Mouse (Mus musculus): ENCODE measurements around the gene Wnt9a. TPM values are rescaled to one million over a fixed set of nuclear protein-coding genes. Genes with fewer than 3 reads are reported as not detected.

Gene Wnt9a
- not detected for polyA plus RNA-seq (2017; shearing (Covaris generic))

DNA sequence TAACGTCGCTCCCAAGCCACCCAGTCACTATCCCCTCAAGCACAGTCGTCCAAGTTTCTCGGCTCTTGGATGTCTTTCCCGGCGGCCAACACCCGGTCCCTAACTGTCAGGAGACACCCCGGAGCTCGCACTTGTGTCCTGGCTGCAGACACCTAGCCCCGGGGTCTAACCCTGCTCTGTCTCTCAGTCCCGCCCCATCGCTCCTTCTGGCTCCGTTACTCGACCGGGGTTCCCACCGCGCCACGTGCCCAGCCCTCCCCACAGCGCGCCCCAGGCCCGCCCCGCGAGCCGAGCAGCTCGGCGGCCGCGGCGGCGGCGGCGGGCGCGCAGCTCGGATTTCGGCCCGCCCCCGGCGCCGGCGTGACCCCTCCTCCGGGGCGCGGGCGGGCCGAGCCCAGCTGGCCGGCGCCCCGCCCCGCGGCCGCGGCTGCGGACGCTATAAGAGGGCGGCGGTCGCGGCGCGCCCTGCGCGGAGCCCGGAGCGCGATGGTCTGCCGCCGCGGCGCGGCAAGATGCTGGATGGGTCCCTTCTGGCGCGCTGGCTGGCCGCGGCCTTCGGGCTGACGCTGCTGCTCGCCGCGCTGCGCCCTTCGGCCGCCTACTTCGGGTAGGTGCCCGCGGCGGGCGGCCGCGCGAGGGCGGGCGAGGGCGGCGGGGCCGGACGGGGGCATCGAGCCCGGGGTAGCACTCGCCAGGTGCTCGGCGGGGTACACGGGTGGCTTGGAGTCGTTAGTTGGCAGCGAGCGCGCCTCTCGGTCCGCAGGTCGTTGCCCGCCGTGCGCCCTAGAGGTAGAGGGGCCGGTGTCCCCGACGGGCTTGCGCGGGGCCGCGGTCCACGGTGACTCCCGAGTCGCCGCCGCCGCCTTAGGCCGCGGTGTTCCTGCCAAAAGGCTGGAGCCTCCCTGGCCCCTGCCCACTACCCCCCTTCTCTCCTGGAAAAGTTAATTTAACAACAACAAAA lies at the start of gene Wnt9a:
Gene Wnt9a (plus strand): TSS at position 468 of the 961 bp plus-strand sequence.

GRCm38 (mm10) chr11:59290702-59291303 lies 15.9 kb upstream of the Wnt9a start, which contains the start of gene Wnt3a:
Wnt3a (minus strand) TSS chr11:59290752.

DNA sequence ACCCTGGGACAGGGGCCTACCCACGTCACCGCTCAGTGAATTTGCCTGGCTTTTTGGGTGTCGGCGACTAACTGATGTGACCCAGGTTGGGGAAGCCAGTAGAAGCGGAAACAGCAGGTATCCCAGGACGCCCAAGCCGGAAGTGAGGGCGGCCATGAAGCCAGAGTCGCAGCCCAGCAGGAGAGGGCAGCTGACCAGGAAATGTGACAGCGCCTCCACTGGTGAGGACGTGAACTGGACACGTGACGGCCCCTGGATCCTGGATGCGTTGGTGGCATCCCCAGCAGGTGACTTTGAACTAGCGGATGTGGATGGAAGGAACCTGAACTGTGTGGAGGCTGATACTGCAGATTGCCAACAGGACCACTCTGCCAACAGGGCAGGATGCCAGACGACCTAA lies 68.7 kb downstream of the Wnt9a start, which contains the start of gene Prss38:
Gene Prss38 (minus strand): TSS at position 183 of the 400 bp plus-strand sequence.

Other genes with a start within 250 kb of the Wnt9a start
- gene Obscn, start 170.5 kb upstream of the Wnt9a start, polyA plus RNA-seq (2017; shearing (Covaris generic)): not detected
- gene Iba57, start 143.2 kb upstream of the Wnt9a start, polyA plus RNA-seq (2017; shearing (Covaris generic)): 16.7 TPM
- not detected for gene Gjc2, start 123.7 kb upstream of the Wnt9a start, polyA plus RNA-seq (2017; shearing (Covaris generic))
- gene Guk1, start 114.7 kb upstream of the Wnt9a start, polyA plus RNA-seq (2017; shearing (Covaris generic)): 56.0 TPM
- gene Mrpl55, start 104.4 kb upstream of the Wnt9a start, polyA plus RNA-seq (2017; shearing (Covaris generic)): 20.8 TPM
- gene 2310033P09Rik, start 98.6 kb upstream of the Wnt9a start, polyA plus RNA-seq (2017; shearing (Covaris generic)): 43.8 TPM
- 584 TPM for gene Arf1, start 78.7 kb upstream of the Wnt9a start, polyA plus RNA-seq (2017; shearing (Covaris generic))
- gene Wnt3a, start 16.2 kb upstream of the Wnt9a start, polyA plus RNA-seq (2017; shearing (Covaris generic)): not detected
- not detected for gene Prss38, start 68.7 kb downstream of the Wnt9a start, polyA plus RNA-seq (2017; shearing (Covaris generic))
- 7.3 TPM for gene Jmjd4, start 143.1 kb downstream of the Wnt9a start, polyA plus RNA-seq (2017; shearing (Covaris generic))
- gene Snap47, start 144.3 kb downstream of the Wnt9a start, polyA plus RNA-seq (2017; shearing (Covaris generic)): 27.7 TPM
- 1.7 TPM for gene Zfp867, start 165.5 kb downstream of the Wnt9a start, polyA plus RNA-seq (2017; shearing (Covaris generic))
- 17.6 TPM for gene Zkscan17, start 219.8 kb downstream of the Wnt9a start, polyA plus RNA-seq (2017; shearing (Covaris generic))
- not detected for gene Nlrp3, start 234.6 kb downstream of the Wnt9a start, polyA plus RNA-seq (2017; shearing (Covaris generic))